Mouse (Mus musculus) layer of hippocampus, adult 2 months (tissue): ENCODE results near the gene Gan. TPM values are rescaled to one million over a fixed set of nuclear protein-coding genes. Genes with fewer than 3 reads are reported as not detected.

Source experiments
- DNase-seq, 2 experiments: peaks; one replicate each; pipeline ENCODE4 v3.0.0; 2022; ENCODE audit warnings: low spot score in 2 of 2
- H3K27ac ChIP-seq: fragments of 200-600 bp; 2 replicates; pipeline ENCODE4 v1.8.1; 2022
- H3K4me3 ChIP-seq: fragments of 200-600 bp; 2 replicates; pipeline ENCODE4 v1.8.1; 2022; ENCODE audit warnings: mild to moderate bottlenecking
- CTCF ChIP-seq: fragments of 200-600 bp; conservative IDR thresholded peaks from 2 replicates; pipeline ENCODE4 v1.8.1; 2022; ENCODE audit warnings: antibody characterized with exemption, mild to moderate bottlenecking, moderate library complexity
- total RNA-seq, 2 experiments: library from RNA; stranded (reverse); gene quantifications; 2 replicates each; pipeline ENCODE4 v1.2.3; 2021

The Gan gene
- total RNA-seq, 2 experiments from 2014 or later = 16.6 to 17.6 TPM

DNA sequence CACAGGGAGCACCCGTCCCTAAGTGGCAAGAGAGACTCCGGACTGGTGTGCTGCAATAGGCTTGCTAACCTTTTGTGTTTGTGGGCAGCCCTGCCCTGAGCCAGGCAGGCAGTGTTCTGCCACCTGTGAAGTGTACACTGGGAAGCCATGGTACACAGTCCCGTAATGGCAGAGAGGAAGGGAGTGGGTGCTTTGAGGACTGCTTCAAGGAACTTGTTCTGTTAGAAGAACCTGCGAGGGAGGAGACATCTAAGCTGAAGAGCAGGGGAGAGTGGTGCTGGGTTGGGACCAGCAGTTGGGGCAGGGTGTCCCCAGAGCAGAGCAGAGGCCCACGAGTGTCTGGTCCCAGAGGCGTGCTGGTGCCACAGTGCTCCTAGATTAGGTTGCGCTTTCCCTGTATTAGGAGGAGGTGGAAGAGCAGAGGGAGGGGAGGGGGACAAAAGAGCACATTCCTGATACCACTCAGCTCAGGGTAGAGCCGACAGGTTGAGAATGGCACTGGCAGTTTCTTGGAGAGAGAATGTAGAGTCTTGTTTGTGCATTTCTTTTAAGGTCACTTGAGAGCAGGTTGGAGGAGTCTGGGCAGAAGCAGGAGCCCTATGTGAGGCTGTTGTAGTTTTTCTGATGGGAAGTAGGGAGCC, 9.4 kb downstream of the Gan start:
- Histone ChIP-seq H3K4me3 (no peak overlapping the region), H3K27ac (no peak overlapping the region)
- TF ChIP-seq CTCF = no peak
- DNase-seq = no peak

GRCm38 (mm10) chr8:117168378-117168777, 10.4 kb downstream of the Gan start:
- Histone ChIP-seq H3K4me3 (no peak overlapping the region), H3K27ac (no peak overlapping the region)
- DNase-seq = no peak
- TF ChIP-seq CTCF = no peak

GRCm38 (mm10) chr8:117171826-117172225, 13.9 kb downstream of the Gan start:
- no peak for TF ChIP-seq CTCF
- Histone ChIP-seq H3K27ac (no peak overlapping the region), H3K4me3 (no peak overlapping the region)
- DNase-seq = no peak

GRCm38 (mm10) chr8:117172904-117173303, 15.0 kb downstream of the Gan start:
- Histone ChIP-seq H3K4me3 (no peak overlapping the region), H3K27ac (no peak overlapping the region)
- TF ChIP-seq CTCF = peak; percentile 39
- DNase-seq = no peak

DNA sequence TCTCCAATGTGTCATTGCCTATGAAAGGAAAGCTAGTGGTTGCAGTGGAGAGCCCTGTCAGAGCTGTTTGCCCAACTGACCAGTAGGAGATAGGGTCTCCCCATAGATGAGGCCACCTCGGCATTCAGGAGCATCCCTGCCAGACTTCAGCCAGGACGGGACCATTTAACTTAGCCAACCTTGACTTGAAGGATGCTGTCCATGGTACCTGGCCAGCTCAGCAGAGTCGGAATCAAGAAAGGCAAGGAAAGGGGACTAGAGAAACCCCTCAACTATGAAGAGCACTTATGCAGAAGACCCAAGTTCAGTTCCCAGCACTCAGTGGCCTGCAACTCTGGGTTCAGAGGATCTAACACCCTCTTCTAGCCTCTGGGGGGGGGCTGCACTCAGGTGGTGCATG, 15.8 kb downstream of the Gan start:
- Histone ChIP-seq H3K27ac (0 out of 2 replicates have a peak overlapping the region, but pooled peaks have one; percentile 23), H3K4me3 (no peak overlapping the region)
- DNase-seq = no peak
- TF ChIP-seq CTCF = no peak

DNA sequence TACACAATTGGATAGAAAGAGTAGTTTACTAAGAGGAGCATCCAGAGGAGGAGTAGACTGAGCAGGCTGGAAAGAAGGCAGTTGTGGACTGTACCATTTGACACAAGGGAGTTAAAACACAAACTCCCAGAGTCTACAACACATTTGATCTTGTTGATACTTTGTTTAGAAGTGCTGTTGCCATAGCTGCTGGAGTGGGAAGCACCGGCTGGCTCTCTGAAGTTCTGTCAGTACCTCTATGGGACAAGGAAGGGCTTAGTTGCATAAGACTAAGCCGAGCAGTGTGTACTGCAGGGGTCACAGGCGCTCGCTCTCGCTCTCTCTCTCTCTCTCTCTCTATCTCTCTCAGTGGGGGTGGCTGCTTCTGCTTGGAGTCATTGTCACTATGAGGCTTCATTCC, 16.6 kb downstream of the Gan start:
- H3K27ac ChIP-seq = peak overlapping the region; percentile 23; the same call in 1 of the 2 replicates
- TF ChIP-seq CTCF = no peak
- peak in 1 of 2 experiments; percentile 24 for DNase-seq
- no peak overlapping the region for H3K4me3 ChIP-seq

GRCm38 (mm10) chr8:117176308-117176707, 18.4 kb downstream of the Gan start:
- Histone ChIP-seq H3K27ac (no peak overlapping the region), H3K4me3 (no peak overlapping the region)
- DNase-seq = no peak
- no peak for TF ChIP-seq CTCF

- TF ChIP-seq CTCF = no peak
- Histone ChIP-seq H3K4me3 (no peak overlapping the region), H3K27ac (no peak overlapping the region)
- DNase-seq = no peak
Measured at GRCm38 (mm10) chr8:117177236-117177635, 19.3 kb downstream of the Gan start.

GRCm38 (mm10) chr8:117178039-117178438, 20.1 kb downstream of the Gan start:
- DNase-seq = no peak
- Histone ChIP-seq H3K27ac (no peak overlapping the region), H3K4me3 (no peak overlapping the region)
- peak; percentile 52 for TF ChIP-seq CTCF

DNA sequence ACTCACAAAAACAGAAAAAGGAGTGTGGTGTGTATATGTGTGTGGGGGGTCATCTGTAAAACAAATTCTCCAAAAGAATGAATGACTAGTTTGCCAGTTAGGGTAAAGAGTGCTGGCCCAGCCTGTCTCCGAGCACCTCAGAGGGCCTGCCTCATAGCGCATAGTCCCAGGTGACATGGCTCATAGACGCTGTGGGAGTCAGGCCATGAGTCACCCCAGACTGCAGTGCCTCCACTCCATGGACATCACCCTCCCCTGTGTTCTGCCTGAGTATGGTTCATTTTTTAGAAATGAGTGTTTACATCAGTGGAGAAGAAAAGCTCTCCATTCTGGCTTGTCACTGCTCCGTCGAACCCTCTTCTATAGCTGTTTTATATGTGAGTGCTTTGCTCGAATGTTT, 20.7 kb downstream of the Gan start:
- Histone ChIP-seq H3K4me3 (no peak overlapping the region), H3K27ac (no peak overlapping the region)
- no peak for TF ChIP-seq CTCF
- DNase-seq = no peak

- Histone ChIP-seq H3K4me3 (no peak overlapping the region), H3K27ac (no peak overlapping the region)
- TF ChIP-seq CTCF = peak; percentile 63
- no peak for DNase-seq
Measured at GRCm38 (mm10) chr8:117182746-117183145, 24.8 kb downstream of the Gan start.

DNA sequence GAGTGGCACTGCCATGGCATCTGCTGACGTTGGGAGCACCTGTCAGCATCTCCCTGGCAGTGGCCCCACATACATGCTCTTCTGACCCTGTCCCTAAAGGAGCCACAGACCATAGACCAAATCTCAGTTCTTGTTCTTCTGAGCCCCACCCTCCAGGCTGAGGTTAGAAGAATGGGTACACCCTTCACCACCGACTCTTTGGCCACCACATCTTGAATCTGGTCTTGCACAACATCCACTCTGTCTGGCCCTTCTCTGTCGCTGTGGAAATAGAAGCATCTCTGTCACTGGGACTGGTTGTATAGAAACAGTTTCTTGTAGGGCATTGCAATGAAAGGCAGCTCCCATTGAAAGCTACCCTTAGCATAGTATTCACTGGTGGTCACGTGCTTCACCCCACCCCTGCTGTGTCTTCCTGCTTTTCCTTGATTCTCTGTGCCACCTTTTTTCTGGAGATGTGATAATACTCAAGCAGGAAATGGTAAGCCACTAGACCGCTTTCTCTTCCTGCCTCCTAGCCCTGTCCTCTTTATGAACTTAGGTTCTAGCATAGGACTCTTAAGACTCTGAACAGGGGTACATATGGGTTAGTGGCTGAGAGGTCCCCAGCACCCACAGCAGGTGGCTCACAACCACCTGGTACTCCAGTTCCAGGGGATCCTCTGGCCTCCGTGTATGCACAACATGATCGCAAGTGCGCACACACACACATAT, 25.9 kb downstream of the Gan start:
- no peak for DNase-seq
- Histone ChIP-seq H3K4me3 (no peak overlapping the region), H3K27ac (no peak overlapping the region)
- no peak for TF ChIP-seq CTCF

DNA sequence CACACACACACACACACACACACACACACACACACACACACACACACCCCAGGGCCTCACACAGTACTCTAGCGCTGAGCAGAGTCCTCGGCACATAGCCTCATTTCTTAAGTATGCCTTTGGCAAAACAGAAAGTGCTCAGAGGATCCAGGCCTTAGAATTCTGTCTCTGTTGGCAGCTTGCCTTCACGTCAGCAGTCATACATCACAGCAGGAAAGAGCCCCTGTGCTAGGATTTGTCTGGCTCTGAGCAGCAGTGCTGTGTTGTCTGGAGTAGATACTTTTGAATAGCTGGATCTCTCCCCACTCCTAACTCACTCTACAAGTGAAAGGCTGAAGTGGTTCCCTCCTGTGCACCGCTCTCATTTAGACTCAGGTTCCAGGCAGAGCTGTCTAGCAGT, 36.4 kb downstream of the Gan start:
- peak in 1 of 2 experiments; percentile 29 for DNase-seq
- Histone ChIP-seq H3K27ac (no peak overlapping the region), H3K4me3 (no peak overlapping the region)
- TF ChIP-seq CTCF = no peak

DNA sequence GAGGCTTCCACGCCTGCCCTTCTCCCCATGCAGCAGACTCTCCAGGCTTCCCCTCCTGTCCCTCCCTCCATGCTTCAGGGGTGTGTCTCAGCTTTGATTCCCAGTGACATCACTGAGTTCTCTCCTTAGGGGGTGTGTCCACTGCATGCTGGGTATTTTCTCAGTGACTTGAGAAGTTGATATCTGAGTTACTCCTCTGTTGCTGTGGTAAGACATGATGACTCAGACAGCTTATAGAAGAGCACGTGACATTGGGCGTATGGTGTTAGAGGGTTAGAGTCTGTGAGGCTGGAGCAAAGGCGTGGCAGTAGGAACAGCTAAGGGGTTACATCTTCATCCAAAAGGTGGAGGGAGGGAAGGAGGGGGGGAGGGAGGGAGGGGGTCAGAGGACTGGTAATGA, 38.7 kb downstream of the Gan start:
- no peak for TF ChIP-seq CTCF
- no peak for DNase-seq
- H3K27ac ChIP-seq = no peak overlapping the region
- no peak overlapping the region for H3K4me3 ChIP-seq
